Comparison of ENCODE assay signal across 30 mouse cellular contexts in the genomic region with DNA sequence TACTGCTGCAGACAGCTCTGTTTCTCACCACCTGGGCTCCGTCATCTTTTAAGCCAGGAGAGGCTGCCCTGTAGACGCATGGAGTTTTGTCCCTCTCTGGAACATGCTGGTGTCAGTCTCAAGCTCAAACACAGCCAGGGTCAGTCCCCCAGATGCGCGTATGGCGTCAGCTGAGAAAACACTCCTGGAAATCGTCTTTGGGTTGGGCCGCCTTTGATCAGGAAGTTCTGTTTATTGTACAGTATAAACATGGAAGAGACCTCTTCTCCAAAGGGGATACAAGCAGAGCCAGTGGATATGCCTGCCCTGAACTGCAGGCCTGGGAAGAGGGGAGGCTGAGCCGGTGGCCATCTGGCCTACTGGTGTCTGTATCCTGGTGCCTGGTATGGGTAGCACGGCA.
DNase-seq lines count a peak whose midpoint lies in the region; ATAC-seq lines count a peak whose summit lies in the region.
"Had no signal": no experiment of that assay in that cellular context is flagged by ENCODE, and none has a peak within 500 bp of the region (broad histone marks: within the 10 kb centered on the region; RNA-seq: fewer than 3 reads in every experiment).

No protein-coding gene starts in this region.

- H3K27me3 ChIP-seq in lung, embryonic 15.5 days, result peaks cover 37% of the 10 kb centered on the region; the same call in 1 of the 2 replicates
- H3K27me3 ChIP-seq in embryonic facial prominence, embryonic 11.5 days (ENCODE audit: control insufficient read depth, insufficient read depth, low read length), result no peaks in the 10 kb centered on the region
- H3K27me3 ChIP-seq: neural tube, embryonic 13.5 days; Patski had no signal

- H3K27ac ChIP-seq in lung, embryonic 15.5 days, result no peak overlapping the region
- no peak overlapping the region for H3K27ac ChIP-seq in embryonic facial prominence, embryonic 11.5 days (replicated peaks; ENCODE audit: low read depth, low read length)
- H3K27ac ChIP-seq: embryonic facial prominence, embryonic 12.5 days; forebrain, embryonic 12.5 days; hindbrain, embryonic 13.5 days; layer of hippocampus, adult 2 months; limb, embryonic 13.5 days; liver, embryonic 12.5 days; macrophage; neural tube, embryonic 13.5 days had no signal

- intact Hi-C loops in heart, postnatal 25 days (cut with DNase I), result no loop called here

- H3K4me1 ChIP-seq in lung, embryonic 15.5 days, result peaks cover 26% of the 10 kb centered on the region
- H3K4me1 ChIP-seq in embryonic facial prominence, embryonic 11.5 days (ENCODE audit: control insufficient read depth, insufficient read depth, low read length), result no peaks in the 10 kb centered on the region
- H3K4me1 ChIP-seq: embryonic facial prominence, embryonic 12.5 days; forebrain, embryonic 12.5 days; liver, embryonic 12.5 days; neural tube, embryonic 13.5 days had no signal

- H3K4me2 ChIP-seq in lung, embryonic 15.5 days, result no peak overlapping the region
- H3K4me2 ChIP-seq in embryonic facial prominence, embryonic 11.5 days (ENCODE audit: low read depth, low read length), result no peak overlapping the region
- H3K4me2 ChIP-seq: embryonic facial prominence, embryonic 12.5 days; forebrain, embryonic 12.5 days; hindbrain, embryonic 13.5 days; limb, embryonic 13.5 days; liver, embryonic 12.5 days; neural tube, embryonic 13.5 days had no signal

- H3K9ac ChIP-seq in lung, embryonic 15.5 days, result no peak overlapping the region
- no peak overlapping the region for H3K9ac ChIP-seq in embryonic facial prominence, embryonic 11.5 days (replicated peaks; ENCODE audit: low read length)
- H3K9ac ChIP-seq: embryonic facial prominence, embryonic 12.5 days; forebrain, embryonic 12.5 days; hindbrain, embryonic 13.5 days; limb, embryonic 13.5 days; liver, embryonic 12.5 days; neural tube, embryonic 13.5 days had no signal

- H3K36me3 ChIP-seq in lung, embryonic 15.5 days, result no peaks in the 10 kb centered on the region
- H3K36me3 ChIP-seq in embryonic facial prominence, embryonic 11.5 days (replicated peaks; ENCODE audit: control insufficient read depth, insufficient read depth, low read depth, low read length), result no peaks in the 10 kb centered on the region
- H3K36me3 ChIP-seq: embryonic facial prominence, embryonic 12.5 days; forebrain, embryonic 12.5 days; hindbrain, embryonic 13.5 days; limb, embryonic 13.5 days; liver, embryonic 12.5 days; neural tube, embryonic 13.5 days had no signal

- DNase-seq in lung, postnatal 25 days (ENCODE audit: low spot score), result no peak
- peak; percentile 43 for DNase-seq in embryonic facial prominence, embryonic 11.5 days (ENCODE audit: low spot score)
- peak; percentile 55 for DNase-seq in lung, postnatal 10 days
- DNase-seq in yolk sac, embryonic 10.5 days (ENCODE audit: low spot score), result peak; percentile 74
- DNase-seq in heart, postnatal 25 days (ENCODE audit: low spot score), result no peak
- DNase-seq in adipocyte (ENCODE audit: low spot score), result no peak
- DNase-seq: adrenal gland, adult 8-10 months; cerebellum, adult 8-10 months; cerebellum, postnatal 36 days; gastrocnemius, postnatal 36 days; heart, postnatal 36 days; kidney, adult 9 months; kidney, postnatal 14 days; layer of hippocampus, postnatal 36 days; retina, postnatal 1 day; right cerebral cortex, postnatal 25 days; spleen, adult 18-20 months had no signal

- 29% methylated on average over 9 of the region's 9 CpGs for WGBS in lung, embryonic 15.5 days
- 64% methylated on average over 9 of the region's 9 CpGs for WGBS in embryonic facial prominence, embryonic 11.5 days

- no peak overlapping the region for H3K4me3 ChIP-seq in lung, embryonic 15.5 days
- H3K4me3 ChIP-seq in embryonic facial prominence, embryonic 11.5 days (ENCODE audit: low read depth, low read length), result no peak overlapping the region
- H3K4me3 ChIP-seq: embryonic facial prominence, embryonic 12.5 days; erythroblast, embryonic 14.5 days; forebrain, embryonic 12.5 days; hindbrain, embryonic 13.5 days; layer of hippocampus, adult 2 months; limb, embryonic 13.5 days; liver, embryonic 12.5 days; myocyte; neural tube, embryonic 13.5 days had no signal

- peak; percentile 44; the same call in 1 of the 2 replicates for ATAC-seq in lung, embryonic 15.5 days (ENCODE audit: borderline replicate concordance, extremely low read depth, low FRiP score, low TSS enrichment)
- no peak for ATAC-seq in embryonic facial prominence, embryonic 11.5 days (replicated peaks; ENCODE audit: insufficient number of reproducible peaks, low FRiP score, low TSS enrichment, low read depth)
- ATAC-seq: liver, embryonic 12.5 days; midbrain, embryonic 16.5 days; Patski had no signal

- no peaks in the 10 kb centered on the region for H3K9me3 ChIP-seq in lung, embryonic 15.5 days
- H3K9me3 ChIP-seq in embryonic facial prominence, embryonic 11.5 days (replicated peaks; ENCODE audit: control insufficient read depth, low read length), result no peaks in the 10 kb centered on the region
- H3K9me3 ChIP-seq: embryonic facial prominence, embryonic 12.5 days; forebrain, embryonic 12.5 days; hindbrain, embryonic 13.5 days; limb, embryonic 13.5 days; liver, embryonic 12.5 days; neural tube, embryonic 13.5 days had no signal

Comparison
In these comparisons a context has a peak if more than half of its experiments do, and no peak if none do; other contexts are left out.
1. DNase-seq: peak in embryonic facial prominence, embryonic 11.5 days (single experiment), lung, postnatal 10 days (single experiment) and yolk sac, embryonic 10.5 days (single experiment); none in lung, postnatal 25 days (single experiment), heart, postnatal 25 days (single experiment) and adipocyte (single experiment).